In genomic region chr1:131528561-131529166, GRCm38 (mm10) we compare ENCODE assay signal across 8 mouse cellular contexts. TPM values are rescaled to one million over a fixed set of nuclear protein-coding genes. Genes with fewer than 3 reads are reported as not detected.
DNase-seq lines count a peak whose midpoint lies in the region; ATAC-seq and TF ChIP-seq lines count a peak whose summit lies in the region.

No protein-coding gene starts in this region.

- no peak for ATAC-seq in lung, embryonic 14.5 days (ENCODE audit: insufficient read depth)
- no peak for ATAC-seq in hindbrain, postnatal 0 days
- no peak for ATAC-seq in midbrain, embryonic 16.5 days

- no peak for TF ChIP-seq CTCF in lung, embryonic 14.5 days (IDR thresholded peaks at IDR 0.05; ENCODE audit: low read depth)
- no peak for TF ChIP-seq CTCF in hindbrain, postnatal 0 days (IDR thresholded peaks at IDR 0.05; ENCODE audit: low read depth)

- H3K27me3 ChIP-seq in lung, embryonic 14.5 days (ENCODE audit: insufficient read depth, low read length), result no peaks in the 10 kb centered on the region
- H3K27me3 ChIP-seq in hindbrain, postnatal 0 days (ENCODE audit: insufficient read depth, low read length), result no peaks in the 10 kb centered on the region
- no peaks in the 10 kb centered on the region for H3K27me3 ChIP-seq in midbrain, embryonic 16.5 days (ENCODE audit: control insufficient read depth, insufficient read depth, low read depth, low read length)

- H3K36me3 ChIP-seq in lung, embryonic 14.5 days (ENCODE audit: insufficient read depth), result no peaks in the 10 kb centered on the region
- no peaks in the 10 kb centered on the region for H3K36me3 ChIP-seq in hindbrain, postnatal 0 days (ENCODE audit: insufficient read depth, low read length)
- H3K36me3 ChIP-seq in midbrain, embryonic 16.5 days (ENCODE audit: control insufficient read depth, insufficient read depth, low read length), result no peaks in the 10 kb centered on the region

- peak overlapping the region; percentile 89 for H3K27ac ChIP-seq in lung, embryonic 14.5 days (ENCODE audit: low read depth)
- no peak overlapping the region for H3K27ac ChIP-seq in hindbrain, postnatal 0 days
- H3K27ac ChIP-seq in midbrain, embryonic 16.5 days (ENCODE audit: low read length), result no peak overlapping the region

- DNase-seq in lung, embryonic 14.5 days, result peak; percentile 20
- DNase-seq in lung, postnatal 25 days (ENCODE audit: low spot score), result no peak
- DNase-seq in embryo, embryonic 10 days (ENCODE audit: low spot score), result peak; percentile 52
- DNase-seq in hindbrain, postnatal 0 days (ENCODE audit: low spot score), result no peak
- no peak for DNase-seq in spleen, adult 18-20 months
- no peak for DNase-seq in kidney, postnatal 25 days
- DNase-seq in cerebellum, adult 11 months, result no peak

- H3K9ac ChIP-seq in lung, embryonic 14.5 days, result peak overlapping the region; percentile 63
- H3K9ac ChIP-seq in hindbrain, postnatal 0 days (replicated peaks; ENCODE audit: low read length), result peak overlapping the region; percentile 35
- no peak overlapping the region for H3K9ac ChIP-seq in midbrain, embryonic 16.5 days (ENCODE audit: low read depth, low read length)

- peaks cover 17% of the 10 kb centered on the region for H3K4me1 ChIP-seq in lung, embryonic 14.5 days (ENCODE audit: insufficient read depth)
- H3K4me1 ChIP-seq in hindbrain, postnatal 0 days (ENCODE audit: insufficient read depth, low read length), result peaks cover 10% of the 10 kb centered on the region
- peaks cover 6% of the 10 kb centered on the region for H3K4me1 ChIP-seq in midbrain, embryonic 16.5 days (ENCODE audit: control insufficient read depth, insufficient read depth, low read length)

- WGBS in lung, embryonic 14.5 days, result 0% methylated on average over 9 of the region's 9 CpGs
- under 1% methylated on average over 9 of the region's 9 CpGs for WGBS in hindbrain, postnatal 0 days
- 2% methylated on average over 9 of the region's 9 CpGs for WGBS in midbrain, embryonic 16.5 days

- peak overlapping the region; percentile 68 for H3K4me2 ChIP-seq in lung, embryonic 14.5 days
- peak overlapping the region; percentile 98 for H3K4me2 ChIP-seq in hindbrain, postnatal 0 days (ENCODE audit: low read depth, low read length)
- H3K4me2 ChIP-seq in midbrain, embryonic 16.5 days (ENCODE audit: low read length), result peak overlapping the region; percentile 96

- H3K4me3 ChIP-seq in lung, embryonic 14.5 days (ENCODE audit: low read depth, low read length), result peak overlapping the region; percentile 68
- H3K4me3 ChIP-seq in hindbrain, postnatal 0 days (ENCODE audit: low read length), result peak overlapping the region; percentile 74
- H3K4me3 ChIP-seq in midbrain, embryonic 16.5 days (ENCODE audit: low read depth, low read length), result peak overlapping the region; percentile 59

- no peaks in the 10 kb centered on the region for H3K9me3 ChIP-seq in lung, embryonic 14.5 days (ENCODE audit: low read depth, low read length)
- H3K9me3 ChIP-seq in hindbrain, postnatal 0 days (ENCODE audit: low read length), result no peaks in the 10 kb centered on the region
- H3K9me3 ChIP-seq in midbrain, embryonic 16.5 days (replicated peaks; ENCODE audit: control insufficient read depth, low read length, poor library complexity, severe bottlenecking), result no peaks in the 10 kb centered on the region

RNA-seq across cellular contexts. Expression of gene Fam72a, which starts 1.0 kb away (rescaled TPM):
- polyA plus RNA-seq in lung, embryonic 14.5 days (2014; fragmentation: Nextera tagmentation; extraction: Ambion mirVana), result 2.7 and 3.4 TPM in 2 replicates
- 0.11 TPM in 1 of 2 replicates, not detected in the other for total RNA-seq in hindbrain, postnatal 0 days (2014; rRNA removed)
- polyA plus RNA-seq in hindbrain, postnatal 0 days (2015; fragmentation: Nextera tagmentation; extraction: Ambion mirVana), result 0.98 and 1.4 TPM in 2 replicates
- 0.77 and 1.1 TPM in 2 replicates for polyA plus RNA-seq in midbrain, embryonic 16.5 days (2015; fragmentation: Nextera tagmentation; extraction: Ambion mirVana)

RNA-seq across cellular contexts. Expression of gene Srgap2, which starts 1.5 kb away (rescaled TPM):
- 21.2 TPM in 2 replicates for polyA plus RNA-seq in lung, embryonic 14.5 days (2014; fragmentation: Nextera tagmentation; extraction: Ambion mirVana)
- total RNA-seq in hindbrain, postnatal 0 days (2014; rRNA removed), result 62.8 and 69.3 TPM in 2 replicates
- polyA plus RNA-seq in hindbrain, postnatal 0 days (2015; fragmentation: Nextera tagmentation; extraction: Ambion mirVana), result 23.3 and 24.5 TPM in 2 replicates
- 26.5 and 31.7 TPM in 2 replicates for polyA plus RNA-seq in midbrain, embryonic 16.5 days (2015; fragmentation: Nextera tagmentation; extraction: Ambion mirVana)

Comparison
In these comparisons a context has a peak if more than half of its experiments do, and no peak if none do; other contexts are left out.
1. DNase-seq: peak in lung, embryonic 14.5 days (single experiment) and embryo, embryonic 10 days (single experiment); none in lung, postnatal 25 days (single experiment), hindbrain, postnatal 0 days (single experiment), spleen, adult 18-20 months (0 of 2), kidney, postnatal 25 days (0 of 2) and cerebellum, adult 11 months (single experiment).
2. Peak in every context shown above with its lines, with median percentiles within 50 percentile points of each other: H3K4me2 ChIP-seq and H3K4me3 ChIP-seq.